In genomic region chr17:87502388-87503369, GRCm38 (mm10) we compare ENCODE assay signal across 7 mouse cellular contexts. TPM values are rescaled to one million over a fixed set of nuclear protein-coding genes. Genes with fewer than 3 reads are reported as not detected.
DNase-seq lines count a peak whose midpoint lies in the region; ATAC-seq lines count a peak whose summit lies in the region.

No protein-coding gene starts in this region.

- H3K9ac ChIP-seq in lung, embryonic 16.5 days (ENCODE audit: low read length), result no peak overlapping the region
- no peak overlapping the region for H3K9ac ChIP-seq in forebrain, embryonic 13.5 days
- H3K9ac ChIP-seq in limb, embryonic 13.5 days, result no peak overlapping the region

- 0 out of 2 replicates have a peak overlapping the region, but pooled peaks have one; percentile 21 for H3K4me2 ChIP-seq in lung, embryonic 16.5 days (ENCODE audit: low read depth, low read length)
- H3K4me2 ChIP-seq in forebrain, embryonic 13.5 days, result no peak overlapping the region
- H3K4me2 ChIP-seq in limb, embryonic 13.5 days (replicated peaks), result peak overlapping the region; percentile 16

- ATAC-seq in lung, embryonic 16.5 days (ENCODE audit: low read depth), result peak; percentile 44
- peak; percentile 85 for ATAC-seq in forebrain, embryonic 13.5 days
- ATAC-seq in limb, embryonic 13.5 days (ENCODE audit: low FRiP score, low read depth), result peak; percentile 68

- H3K27me3 ChIP-seq in lung, embryonic 16.5 days (ENCODE audit: control insufficient read depth, insufficient read depth, low read depth, low read length), result no peaks in the 10 kb centered on the region
- no peaks in the 10 kb centered on the region; the same call in 1 of the 2 replicates for H3K27me3 ChIP-seq in forebrain, embryonic 13.5 days
- H3K27me3 ChIP-seq in limb, embryonic 13.5 days, result no peaks in the 10 kb centered on the region; the same call in 1 of the 2 replicates

- H3K36me3 ChIP-seq in lung, embryonic 16.5 days (ENCODE audit: control insufficient read depth, insufficient read depth, low read length), result no peaks in the 10 kb centered on the region
- no peaks in the 10 kb centered on the region for H3K36me3 ChIP-seq in forebrain, embryonic 13.5 days (ENCODE audit: poor library complexity, severe bottlenecking)
- no peaks in the 10 kb centered on the region for H3K36me3 ChIP-seq in limb, embryonic 13.5 days

- no peaks in the 10 kb centered on the region for H3K9me3 ChIP-seq in lung, embryonic 16.5 days (ENCODE audit: control insufficient read depth, low read length)
- H3K9me3 ChIP-seq in forebrain, embryonic 13.5 days (replicated peaks), result 0 out of 2 replicates have a peak, but pooled peaks cover 3% of the 10 kb centered on the region
- no peaks in the 10 kb centered on the region for H3K9me3 ChIP-seq in limb, embryonic 13.5 days

- no peak overlapping the region for H3K27ac ChIP-seq in lung, embryonic 16.5 days (ENCODE audit: low read length)
- H3K27ac ChIP-seq in forebrain, embryonic 13.5 days, result no peak overlapping the region
- peak overlapping the region; percentile 64; the same call in 1 of the 2 replicates for H3K27ac ChIP-seq in limb, embryonic 13.5 days

- peaks cover 17% of the 10 kb centered on the region for H3K4me1 ChIP-seq in lung, embryonic 16.5 days (replicated peaks; ENCODE audit: control insufficient read depth, insufficient read depth, low read length)
- H3K4me1 ChIP-seq in forebrain, embryonic 13.5 days, result peaks cover 16% of the 10 kb centered on the region
- peaks cover 24% of the 10 kb centered on the region for H3K4me1 ChIP-seq in limb, embryonic 13.5 days

- H3K4me3 ChIP-seq in lung, embryonic 16.5 days (ENCODE audit: low read length), result no peak overlapping the region
- no peak overlapping the region for H3K4me3 ChIP-seq in forebrain, embryonic 13.5 days
- H3K4me3 ChIP-seq in limb, embryonic 13.5 days, result no peak overlapping the region

- no peak for DNase-seq in lung, postnatal 4 days
- DNase-seq in thymus, postnatal 14 days, result peak; percentile 48
- DNase-seq in testis, postnatal 14 days (ENCODE audit: low spot score), result no peak
- DNase-seq in adrenal gland, postnatal 14 days, result no peak

- WGBS in lung, embryonic 16.5 days, result 18% methylated on average over 11 of the region's 14 CpGs
- 23% methylated on average over 14 of the region's 14 CpGs for WGBS in forebrain, embryonic 13.5 days
- 10% methylated on average over 13 of the region's 14 CpGs for WGBS in limb, embryonic 13.5 days

RNA-seq across cellular contexts. Expression of gene Calm2, which starts 55.9 kb away (rescaled TPM):
- polyA plus RNA-seq in lung, embryonic 16.5 days (2015; fragmentation: Nextera tagmentation; extraction: Ambion mirVana), result 1,010 and 1,035 TPM in 2 replicates
- 1,676 and 1,701 TPM in 2 replicates for polyA plus RNA-seq in forebrain, embryonic 13.5 days (2015; fragmentation: Nextera tagmentation; extraction: Ambion mirVana)
- 943 and 968 TPM in 2 replicates for polyA plus RNA-seq in limb, embryonic 13.5 days (2015; fragmentation: Nextera tagmentation; extraction: Ambion mirVana)
- 430 and 435 TPM in 2 replicates for total RNA-seq in adrenal gland, postnatal 14 days (2021)
